Comparison of ENCODE assay signal across 8 mouse cellular contexts in the genomic region with DNA sequence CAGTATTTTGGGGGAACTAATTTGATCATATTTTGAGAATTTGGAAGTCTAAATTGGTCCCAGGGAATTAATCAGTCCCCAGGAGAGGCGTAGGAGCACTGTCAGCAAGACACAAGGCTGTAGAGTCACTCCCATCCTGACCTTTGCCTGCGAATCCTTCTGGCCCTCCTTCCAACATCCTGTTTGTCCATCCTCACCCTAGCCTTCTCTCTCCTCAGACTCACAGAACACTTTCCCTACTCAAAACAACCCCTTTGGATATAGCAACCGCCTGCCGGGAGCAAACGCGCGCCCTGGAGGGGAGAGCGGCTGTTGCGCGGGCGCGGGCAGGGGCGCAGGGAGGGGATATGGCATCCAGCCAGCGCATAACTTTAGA. TPM values are rescaled to one million over a fixed set of nuclear protein-coding genes. Genes with fewer than 3 reads are reported as not detected.
DNase-seq lines count a peak whose midpoint lies in the region; ATAC-seq and TF ChIP-seq lines count a peak whose summit lies in the region.

No protein-coding gene starts in this region.

- H3K36me3 ChIP-seq in CH12.LX (replicated peaks in 1 of 2; ENCODE audit: control insufficient read depth in 1 of 2, insufficient read depth in 1 of 2, low read length in 1 of 2), result no peaks in the 10 kb centered on the region
- no peaks in the 10 kb centered on the region for H3K36me3 ChIP-seq in hindbrain, embryonic 11.5 days (ENCODE audit: control insufficient read depth, insufficient read depth, low read length)
- no peaks in the 10 kb centered on the region for H3K36me3 ChIP-seq in limb, embryonic 13.5 days
- H3K36me3 ChIP-seq in neural tube, embryonic 13.5 days, result no peaks in the 10 kb centered on the region

- 31% methylated on average over 14 of the region's 14 CpGs for WGBS in hindbrain, embryonic 11.5 days
- 15% methylated on average over 14 of the region's 14 CpGs for WGBS in limb, embryonic 13.5 days
- WGBS in neural tube, embryonic 13.5 days, result 24% methylated on average over 14 of the region's 14 CpGs

- no peak overlapping the region for H3K4me3 ChIP-seq in CH12.LX (replicated peaks in 1 of 3; ENCODE audit: low read depth in 2 of 3, low read length in 2 of 3, poor library complexity in 1 of 3)
- peak overlapping the region; percentile 13; the same call in 1 of the 2 replicates for H3K4me3 ChIP-seq in embryonic fibroblast, embryonic 13.5 days (ENCODE audit: insufficient read depth, low read length)
- 0 out of 2 replicates have a peak overlapping the region, but pooled peaks have one; percentile 10 for H3K4me3 ChIP-seq in hindbrain, embryonic 11.5 days (ENCODE audit: low read depth, low read length)
- H3K4me3 ChIP-seq in limb, embryonic 13.5 days, result peak overlapping the region; percentile 29
- peak overlapping the region; percentile 14 for H3K4me3 ChIP-seq in neural tube, embryonic 13.5 days

- no peak overlapping the region for H3K9ac ChIP-seq in CH12.LX (ENCODE audit: insufficient read depth, low read depth)
- H3K9ac ChIP-seq in hindbrain, embryonic 11.5 days (ENCODE audit: low read depth, low read length), result no peak overlapping the region
- 0 out of 2 replicates have a peak overlapping the region, but pooled peaks have one; percentile 9 for H3K9ac ChIP-seq in limb, embryonic 13.5 days
- peak overlapping the region; percentile 41; the same call in 1 of the 2 replicates for H3K9ac ChIP-seq in neural tube, embryonic 13.5 days

- no peak for TF ChIP-seq RAD21 in CH12.LX (IDR thresholded peaks at IDR 0.05; ENCODE audit: low read depth, low read length)

- no peaks in the 10 kb centered on the region for H3K79me2 ChIP-seq in CH12.LX (replicated peaks; ENCODE audit: control insufficient read depth, extremely low read depth, insufficient read depth, poor library complexity, severe bottlenecking)

- peak overlapping the region; percentile 75; the same call in 1 of the 2 replicates for H3K4me2 ChIP-seq in CH12.LX (ENCODE audit: insufficient read depth, low read depth, poor library complexity, severe bottlenecking)
- H3K4me2 ChIP-seq in hindbrain, embryonic 11.5 days (replicated peaks; ENCODE audit: low read depth, low read length), result peak overlapping the region; percentile 23; the same call in 1 of the 2 replicates
- peak overlapping the region; percentile 57 for H3K4me2 ChIP-seq in limb, embryonic 13.5 days (replicated peaks)
- H3K4me2 ChIP-seq in neural tube, embryonic 13.5 days, result peak overlapping the region; percentile 47

- no peak for TF ChIP-seq EP300 in CH12.LX (IDR thresholded peaks at IDR 0.05; ENCODE audit: low read length)

- ATAC-seq in hindbrain, embryonic 11.5 days (ENCODE audit: low FRiP score), result no peak
- ATAC-seq in limb, embryonic 13.5 days (ENCODE audit: low FRiP score, low read depth), result no peak
- peak; percentile 43; the same call in 1 of the 2 replicates for ATAC-seq in neural tube, embryonic 13.5 days (ENCODE audit: low read depth)

- no peak for TF ChIP-seq CTCF in CH12.LX (conservative IDR thresholded peaks at IDR 0.05 in 1 of 2, IDR thresholded peaks at IDR 0.05 in 1 of 2; ENCODE audit: low read depth in 2 of 2, low read length in 2 of 2)
- TF ChIP-seq CTCF in embryonic fibroblast, embryonic 13.5 days (IDR thresholded peaks at IDR 0.05; ENCODE audit: borderline replicate concordance, insufficient read depth, low read length), result no peak

- DNase-seq in embryo, embryonic 10.5 days (ENCODE audit: low spot score), result peak; percentile 5
- no peak for DNase-seq in embryo, embryonic 10 days (ENCODE audit: low spot score)
- DNase-seq in CH12.LX (ENCODE audit: extremely low read depth), result no peak
- DNase-seq in hindbrain, embryonic 11.5 days (ENCODE audit: low spot score), result peak; percentile 11
- no peak for DNase-seq in spleen, adult 12 weeks (ENCODE audit: low spot score)

- TF ChIP-seq POLR2A in CH12.LX (IDR thresholded peaks at IDR 0.05; ENCODE audit: low read depth, low read length), result no peak
- no peak for TF ChIP-seq POLR2A in embryonic fibroblast, embryonic 13.5 days (IDR thresholded peaks at IDR 0.05; ENCODE audit: low read depth, low read length)

- H3K27me3 ChIP-seq in CH12.LX (replicated peaks), result no peaks in the 10 kb centered on the region
- H3K27me3 ChIP-seq in hindbrain, embryonic 11.5 days (ENCODE audit: control insufficient read depth, insufficient read depth, low read length), result no peaks in the 10 kb centered on the region
- H3K27me3 ChIP-seq in limb, embryonic 13.5 days, result no peaks in the 10 kb centered on the region
- H3K27me3 ChIP-seq in neural tube, embryonic 13.5 days, result 0 out of 2 replicates have a peak, but pooled peaks cover 5% of the 10 kb centered on the region

- H3K27ac ChIP-seq in CH12.LX (ENCODE audit: insufficient read depth, low read depth), result no peak overlapping the region
- no peak overlapping the region for H3K27ac ChIP-seq in embryonic fibroblast, embryonic 13.5 days (ENCODE audit: insufficient read depth, low read length)
- H3K27ac ChIP-seq in hindbrain, embryonic 11.5 days (ENCODE audit: low read depth, low read length), result no peak overlapping the region
- no peak overlapping the region for H3K27ac ChIP-seq in limb, embryonic 13.5 days
- no peak overlapping the region for H3K27ac ChIP-seq in neural tube, embryonic 13.5 days (replicated peaks)

- dilution Hi-C loops in CH12.LX (cut with MboI; ENCODE audit: extremely low pct_ligation_motif_present, extremely low pct_unique_long_range_greater_than_20kb, low sequenced_read_pairs), result no loop called here

- no peaks in the 10 kb centered on the region for H3K9me3 ChIP-seq in CH12.LX (replicated peaks; ENCODE audit: low read length)
- H3K9me3 ChIP-seq in hindbrain, embryonic 11.5 days (ENCODE audit: control insufficient read depth, low read length), result no peaks in the 10 kb centered on the region
- no peaks in the 10 kb centered on the region for H3K9me3 ChIP-seq in limb, embryonic 13.5 days
- H3K9me3 ChIP-seq in neural tube, embryonic 13.5 days, result no peaks in the 10 kb centered on the region

- H3K4me1 ChIP-seq in CH12.LX (ENCODE audit: control insufficient read depth in 1 of 2, insufficient read depth in 2 of 2), result no peaks in the 10 kb centered on the region
- H3K4me1 ChIP-seq in embryonic fibroblast, embryonic 13.5 days (ENCODE audit: control insufficient read depth, insufficient read depth, low read length), result no peaks in the 10 kb centered on the region
- no peaks in the 10 kb centered on the region for H3K4me1 ChIP-seq in hindbrain, embryonic 11.5 days (replicated peaks; ENCODE audit: control insufficient read depth, insufficient read depth, low read length)
- H3K4me1 ChIP-seq in limb, embryonic 13.5 days, result peaks cover 5% of the 10 kb centered on the region
- H3K4me1 ChIP-seq in neural tube, embryonic 13.5 days (replicated peaks), result 0 out of 2 replicates have a peak, but pooled peaks cover 5% of the 10 kb centered on the region

- in situ Hi-C loops in CH12.LX (cut with MboI; ENCODE audit: low pct_ligation_motif_present, low pct_unique_long_range_greater_than_20kb, low sequenced_read_pairs), result no loop called here

TF ChIP-seq in CH12.LX, 34 proteins besides CTCF, POLR2A, EP300 and RAD21:
- no peak for TF ChIP-seq MEF2A (IDR thresholded peaks at IDR 0.05; ENCODE audit: borderline replicate concordance, low read depth, low read length)
- no peak for TF ChIP-seq KAT2A (IDR thresholded peaks at IDR 0.05; ENCODE audit: insufficient replicate concordance, low read length)
- TF ChIP-seq CHD2 (IDR thresholded peaks at IDR 0.05; ENCODE audit: low read length), result no peak
- no peak for TF ChIP-seq MAZ (IDR thresholded peaks at IDR 0.05; ENCODE audit: low read depth, low read length)
- TF ChIP-seq PAX5 (IDR thresholded peaks at IDR 0.05; ENCODE audit: low read length), result no peak
- no peak for TF ChIP-seq TCF12 (IDR thresholded peaks at IDR 0.05; ENCODE audit: low read depth, low read length)
- TF ChIP-seq ELF1 (IDR thresholded peaks at IDR 0.05; ENCODE audit: low read depth, low read length), result no peak
- TF ChIP-seq RCOR1 (conservative IDR thresholded peaks at IDR 0.05; ENCODE audit: low read depth, low read length), result no peak
- TF ChIP-seq CHD1 (IDR thresholded peaks at IDR 0.05; ENCODE audit: low read depth, low read length), result no peak
- no peak for TF ChIP-seq HCFC1 (IDR thresholded peaks at IDR 0.05; ENCODE audit: low read depth, low read length)
- TF ChIP-seq SMC3 (IDR thresholded peaks at IDR 0.05; ENCODE audit: low read depth, low read length), result no peak
- no peak for TF ChIP-seq TBP (conservative IDR thresholded peaks at IDR 0.05; ENCODE audit: low read depth, low read length)
- TF ChIP-seq ZNF384 (IDR thresholded peaks at IDR 0.05; ENCODE audit: low read depth, low read length), result no peak
- TF ChIP-seq MAX (IDR thresholded peaks at IDR 0.05; ENCODE audit: low read length), result no peak
- TF ChIP-seq JUND (conservative IDR thresholded peaks at IDR 0.05; ENCODE audit: low read depth, low read length), result no peak

RNA-seq across cellular contexts. Expression of gene Gsta3, which starts 31.7 kb away (rescaled TPM):
- total RNA-seq in CH12.LX (2012; rRNA removed), result not detected in 2 replicates
- not detected in 2 replicates for total RNA-seq in CH12.LX (2014; rRNA removed)
- polyA plus RNA-seq in CH12.LX (2012; ENCODE audit: insufficient read length, low read depth), result not detected in 2 replicates
- polyA plus RNA-seq in embryonic fibroblast, embryonic 13.5 days (2011; ENCODE audit: insufficient read length, low read depth, missing spikeins), result 0.61 TPM in 1 of 2 replicates, not detected in the other
- polyA plus RNA-seq in hindbrain, embryonic 11.5 days (2014; fragmentation: Nextera tagmentation; extraction: Ambion mirVana), result 0.14 and 0.31 TPM in 2 replicates
- 0.36 and 0.39 TPM in 2 replicates for polyA plus RNA-seq in limb, embryonic 13.5 days (2015; fragmentation: Nextera tagmentation; extraction: Ambion mirVana)
- 0.20 TPM in 1 of 2 replicates, not detected in the other for polyA plus RNA-seq in neural tube, embryonic 13.5 days (2015; fragmentation: Nextera tagmentation; extraction: Ambion mirVana)

RNA-seq across cellular contexts. Expression of gene Tmem14a, which starts 53.7 kb away (rescaled TPM):
- total RNA-seq in CH12.LX (2012; rRNA removed), result 0.63 and 1.6 TPM in 2 replicates
- 4.3 TPM in 2 replicates for total RNA-seq in CH12.LX (2014; rRNA removed)
- 2.1 and 2.8 TPM in 2 replicates for polyA plus RNA-seq in CH12.LX (2012; ENCODE audit: insufficient read length, low read depth)
- 8.0 and 8.6 TPM in 2 replicates for polyA plus RNA-seq in embryonic fibroblast, embryonic 13.5 days (2011; ENCODE audit: insufficient read length, low read depth, missing spikeins)
- polyA plus RNA-seq in hindbrain, embryonic 11.5 days (2014; fragmentation: Nextera tagmentation; extraction: Ambion mirVana), result 10.9 and 13.5 TPM in 2 replicates
- 8.4 and 10.1 TPM in 2 replicates for polyA plus RNA-seq in limb, embryonic 13.5 days (2015; fragmentation: Nextera tagmentation; extraction: Ambion mirVana)
- polyA plus RNA-seq in neural tube, embryonic 13.5 days (2015; fragmentation: Nextera tagmentation; extraction: Ambion mirVana), result 18.6 and 20.2 TPM in 2 replicates

Comparison
In these comparisons a context has a peak if more than half of its experiments do, and no peak if none do; other contexts are left out.
1. DNase-seq: peak in embryo, embryonic 10.5 days (single experiment) and hindbrain, embryonic 11.5 days (single experiment); none in embryo, embryonic 10 days (single experiment), CH12.LX (single experiment) and spleen, adult 12 weeks (single experiment).
2. H3K4me2 ChIP-seq: peak in every context shown above with its lines; median percentile 75 in CH12.LX; 57 in limb, embryonic 13.5 days; 47 in neural tube, embryonic 13.5 days; 23 in hindbrain, embryonic 11.5 days.
3. H3K4me3 ChIP-seq: peak in embryonic fibroblast, embryonic 13.5 days (single experiment), hindbrain, embryonic 11.5 days (single experiment), limb, embryonic 13.5 days (single experiment) and neural tube, embryonic 13.5 days (single experiment); none in CH12.LX (0 of 3).
4. H3K9ac ChIP-seq: peak in limb, embryonic 13.5 days (single experiment) and neural tube, embryonic 13.5 days (single experiment); none in CH12.LX (single experiment) and hindbrain, embryonic 11.5 days (single experiment).